Mouse (Mus musculus) ES-E14 (cell line): ENCODE data around the gene Slc45a2.

ENCODE experiments used
- CHD2 ChIP-seq: IDR thresholded peaks from 2 replicates; pipeline ENCODE4 v1.6.1; 2014; ENCODE audit warnings: mild to moderate bottlenecking, low read depth, low read length, inconsistent platforms
- HCFC1 ChIP-seq: IDR thresholded peaks from 2 replicates; pipeline ENCODE4 v1.6.1; 2012; ENCODE audit warnings: low read length, inconsistent platforms, borderline replicate concordance; ENCODE audit not compliant: insufficient read depth
- MAFK ChIP-seq: IDR thresholded peaks from 2 replicates; pipeline ENCODE4 v1.6.1; 2014; ENCODE audit warnings: mild to moderate bottlenecking, low read depth, low read length, inconsistent platforms; ENCODE audit not compliant: insufficient read depth
- ZC3H11A ChIP-seq: IDR thresholded peaks from 2 replicates; pipeline ENCODE4 v1.6.1; 2012; ENCODE audit warnings: low read depth, mild to moderate bottlenecking, inconsistent platforms, low read length, borderline replicate concordance
- ZNF384 ChIP-seq: IDR thresholded peaks from 2 replicates; pipeline ENCODE4 v1.6.1; 2012; ENCODE audit warnings: low read depth, low read length, inconsistent platforms

DNA sequence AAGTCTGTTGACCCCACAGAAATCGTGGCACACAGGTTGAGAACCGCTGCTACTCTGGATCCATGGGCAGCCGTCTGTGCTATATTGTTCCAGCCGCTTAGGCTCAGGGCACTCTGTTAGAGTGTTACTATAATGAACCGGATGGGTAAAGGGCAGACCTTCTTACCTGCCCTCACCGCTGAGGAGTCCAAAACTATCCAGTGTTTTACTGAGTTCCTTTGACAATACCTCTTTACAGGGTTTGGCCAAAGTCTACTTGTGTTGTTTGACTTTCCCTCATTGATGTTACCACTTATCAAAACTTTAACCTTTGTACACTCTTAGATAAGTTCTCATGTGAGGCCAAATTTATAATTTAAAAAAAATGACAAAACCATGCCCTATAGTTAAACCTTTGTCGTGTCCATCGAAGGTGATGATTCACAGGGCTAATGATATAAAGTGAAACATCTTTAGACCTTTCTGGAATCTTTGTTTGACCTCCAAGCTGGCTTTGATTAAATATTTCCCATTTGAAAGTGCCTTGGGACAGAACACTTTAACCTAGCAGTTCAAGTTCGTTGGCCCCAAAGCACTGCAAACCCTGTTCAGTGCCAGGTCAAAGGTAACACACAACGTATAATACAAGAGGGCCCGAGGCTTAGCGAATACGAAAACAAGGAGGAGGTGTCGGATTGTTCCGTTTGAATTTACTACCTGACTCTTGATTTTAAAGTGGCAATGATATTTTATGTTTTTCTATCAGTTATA is 41.1 kb upstream of the Slc45a2 start:
- no peak for TF ChIP-seq MAFK
- no peak for TF ChIP-seq ZNF384
- TF ChIP-seq HCFC1 = no peak
- no peak for TF ChIP-seq ZC3H11A
- TF ChIP-seq CHD2 = no peak
